Mouse (Mus musculus) embryo, embryonic 11 days (tissue): ENCODE results near the gene Dctn2.

Experiments
- DNase-seq: peaks from one replicate; pipeline ENCODE4 v3.0.0-alpha.2; 2015

Gene Dctn2

DNA sequence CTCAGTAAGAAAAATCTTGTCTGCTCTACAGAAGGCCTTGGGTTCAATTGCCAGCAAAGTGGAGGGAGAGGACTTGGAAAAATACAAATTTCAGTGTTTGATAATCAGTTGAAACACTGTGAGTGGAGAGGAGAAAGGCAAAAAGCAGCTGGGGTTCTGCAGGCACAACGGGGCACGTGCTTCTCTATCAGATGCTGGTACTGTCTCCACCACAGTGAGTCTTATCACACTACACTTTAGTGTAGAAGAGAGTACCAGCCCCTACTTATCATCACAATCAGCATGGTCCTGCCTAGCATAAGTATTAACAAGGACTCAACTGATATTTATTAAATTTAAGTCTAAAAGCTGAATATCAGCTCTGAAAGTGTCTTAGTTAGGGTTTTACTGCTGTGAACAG, 51.1 kb downstream of the Dctn2 start:
- no peak for DNase-seq

DNA sequence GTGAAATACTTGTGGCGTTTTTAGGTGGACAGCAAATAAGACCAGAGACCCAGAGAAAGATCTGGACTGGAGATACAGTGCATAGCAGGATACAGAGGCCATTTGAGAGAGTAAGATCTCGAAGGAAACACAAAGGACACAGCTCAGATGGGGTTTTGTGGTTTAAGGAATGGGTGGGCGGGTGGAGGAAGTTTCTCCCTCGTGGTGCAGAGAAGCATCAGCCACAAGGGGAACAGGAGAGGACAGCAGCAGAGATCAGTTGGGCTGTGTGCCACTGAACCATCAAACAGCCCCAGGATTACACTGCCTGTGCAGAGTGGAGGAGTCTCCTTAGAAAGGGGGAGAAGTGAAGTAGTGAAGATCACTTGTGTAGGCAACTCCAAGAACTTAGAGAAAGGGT, 51.8 kb downstream of the Dctn2 start:
- DNase-seq = no peak

DNA sequence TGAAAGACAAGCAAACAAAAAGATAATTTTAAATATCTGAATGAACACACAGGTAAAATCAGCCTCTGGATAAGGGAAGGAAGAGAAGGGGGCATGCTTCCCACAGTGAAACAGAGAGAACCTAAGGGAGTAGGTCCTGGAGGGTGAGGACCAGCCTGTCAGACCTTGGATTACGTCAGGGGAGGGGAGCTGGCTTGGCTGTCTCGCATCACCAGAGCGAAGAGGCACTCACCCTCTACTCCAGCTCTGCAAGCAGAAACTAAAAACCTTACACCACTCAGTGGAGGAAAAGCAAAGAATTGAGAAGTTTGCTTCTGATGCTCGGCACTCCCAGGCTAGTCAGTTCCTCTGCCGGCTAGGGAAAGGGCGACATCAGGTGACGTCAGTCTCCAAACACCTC, 53.8 kb downstream of the Dctn2 start:
- DNase-seq = no peak

DNA sequence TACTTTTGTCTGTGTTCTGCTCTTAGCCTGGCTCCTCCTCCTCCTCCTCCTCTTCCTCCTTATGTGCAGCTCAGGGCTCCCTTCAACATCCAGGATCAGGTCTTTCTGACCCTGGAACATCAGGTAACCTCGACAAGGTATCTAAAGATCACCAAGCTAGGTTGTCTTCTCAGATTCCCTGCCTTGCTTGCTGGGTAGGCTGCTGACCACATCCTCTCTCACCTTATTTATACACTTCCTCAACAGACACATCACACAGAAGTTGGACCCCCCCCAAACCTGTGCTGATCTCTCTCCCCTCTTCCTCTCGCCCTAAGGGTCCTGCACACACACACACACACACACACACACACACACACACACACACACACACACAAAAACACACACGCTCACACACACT, 55.5 kb downstream of the Dctn2 start, which contains the start of gene Arhgap9:
Gene Arhgap9, plus strand, starts transcription at position 344 of the 400 bp plus-strand sequence.
- DNase-seq = no peak

DNA sequence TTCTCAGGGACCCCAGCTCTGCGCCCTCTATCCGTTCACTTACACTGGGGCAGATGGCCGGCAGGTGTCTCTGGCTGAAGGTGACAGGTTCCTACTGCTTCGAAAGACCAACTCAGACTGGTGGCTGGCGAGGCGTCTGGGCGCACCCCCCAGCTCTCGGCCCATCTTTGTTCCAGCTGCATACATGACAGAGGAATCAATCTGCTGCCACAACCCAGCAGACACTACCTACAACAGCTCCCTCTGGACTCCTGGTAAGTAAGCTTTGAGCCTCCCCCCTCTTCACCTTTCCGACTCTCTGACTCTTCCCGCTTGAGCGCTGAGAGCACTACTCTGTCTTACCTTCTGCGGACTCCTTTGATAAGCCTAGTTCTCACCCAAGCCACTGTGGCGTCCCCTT, 56.0 kb downstream of the Dctn2 start:
- DNase-seq = no peak

DNA sequence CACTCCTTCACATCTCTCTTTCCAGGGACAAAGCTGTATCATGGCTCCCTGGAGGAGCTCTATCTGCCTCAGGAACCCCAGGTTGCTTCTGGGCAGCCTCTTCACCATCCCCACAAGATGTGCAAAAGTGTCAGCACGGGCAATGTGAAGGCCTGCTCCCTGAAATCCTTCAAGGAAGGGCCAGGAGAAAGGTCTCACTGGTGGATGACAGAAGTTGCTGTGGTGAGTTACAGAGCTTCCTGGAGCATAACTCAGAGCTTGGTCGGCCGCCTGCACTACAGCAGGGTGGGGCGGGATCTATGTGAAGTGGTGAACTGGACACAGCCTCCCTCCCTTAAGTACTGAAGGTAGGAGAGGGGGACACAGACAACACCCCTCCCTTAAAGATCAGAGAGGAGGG, 56.5 kb downstream of the Dctn2 start:
- DNase-seq = no peak

DNA sequence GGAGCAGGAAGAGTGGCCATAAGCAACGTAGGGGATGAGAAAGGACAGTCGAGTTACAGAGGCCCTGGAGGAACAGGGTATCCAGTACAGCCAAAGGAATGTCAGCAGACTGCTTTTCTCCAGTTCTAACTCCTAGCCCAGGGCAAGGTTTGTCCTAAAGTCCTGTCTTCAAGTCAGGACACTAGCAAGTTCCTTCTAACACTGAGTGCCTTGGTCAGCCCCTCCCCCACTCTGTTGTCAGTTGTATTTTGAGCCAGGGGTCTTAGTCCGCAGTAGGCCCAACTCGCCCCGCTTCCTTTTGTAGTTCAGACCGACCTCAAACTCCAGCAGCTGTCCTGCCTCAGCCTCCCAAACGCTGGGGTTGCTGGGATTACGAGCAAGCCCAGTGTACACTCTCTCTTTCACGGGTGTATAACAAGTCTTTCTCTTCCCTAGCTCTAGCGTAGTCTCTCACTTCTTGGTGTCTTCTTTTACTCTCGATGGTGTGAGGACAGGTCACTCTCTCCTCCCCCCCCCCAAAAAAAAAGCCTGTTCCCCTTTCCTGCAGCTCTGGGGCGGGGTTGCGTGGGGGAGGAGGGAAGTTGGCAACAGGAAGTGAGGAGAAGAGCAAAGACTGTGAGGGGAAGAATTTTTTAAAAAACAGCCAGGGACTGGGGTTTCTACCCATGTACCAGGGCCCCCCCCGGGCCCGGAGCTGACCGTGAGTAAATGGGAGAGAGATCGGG, 57.1 kb downstream of the Dctn2 start:
- no peak for DNase-seq

DNA sequence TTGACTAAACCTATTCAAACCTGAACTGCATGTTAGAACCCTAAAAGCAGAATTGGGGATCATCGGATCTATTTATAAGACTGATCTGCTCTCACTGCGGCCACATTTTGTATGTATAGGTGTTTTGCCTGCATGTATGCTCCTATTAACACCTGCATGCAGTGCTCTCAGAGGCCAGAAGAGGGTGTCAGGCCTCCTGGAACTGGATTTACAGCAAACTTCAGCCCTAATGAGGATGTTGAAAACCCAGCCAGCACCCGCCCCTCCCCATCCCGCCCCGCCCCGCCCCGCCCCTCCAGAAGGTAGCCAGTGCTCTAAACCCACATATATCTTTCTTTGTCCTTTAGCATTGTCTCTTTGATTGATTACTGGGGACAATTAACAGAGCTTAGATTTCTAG, 58.3 kb downstream of the Dctn2 start:
- DNase-seq = peak; percentile 67

DNA sequence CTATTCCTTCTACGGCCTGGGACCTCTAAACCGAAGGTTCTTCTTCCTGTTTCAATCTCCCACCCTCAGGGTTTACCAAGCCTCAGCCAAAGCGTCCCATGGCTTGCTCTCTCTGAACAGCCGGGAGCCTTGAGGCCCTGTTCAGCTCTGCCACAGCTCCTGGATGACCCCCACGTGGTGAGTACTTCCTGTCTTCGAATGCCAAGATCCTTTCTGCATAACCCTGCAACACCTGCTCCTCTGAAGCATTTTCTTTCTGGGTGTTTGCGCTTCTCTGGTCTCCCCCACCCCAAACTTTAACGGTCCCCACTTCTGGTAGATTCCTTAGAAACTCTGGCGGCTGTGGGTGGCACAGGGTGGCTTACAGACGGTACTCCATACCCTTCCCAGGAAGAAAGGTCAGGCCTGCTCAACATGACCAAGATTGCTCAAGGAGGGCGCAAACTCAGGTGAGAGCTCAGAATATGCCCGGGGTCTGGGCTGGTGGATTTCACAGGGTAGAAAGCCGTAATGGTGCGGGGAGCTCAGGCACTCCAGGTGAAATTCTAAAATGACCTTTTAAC, 59.4 kb downstream of the Dctn2 start:
- peak; percentile 17 for DNase-seq

DNA sequence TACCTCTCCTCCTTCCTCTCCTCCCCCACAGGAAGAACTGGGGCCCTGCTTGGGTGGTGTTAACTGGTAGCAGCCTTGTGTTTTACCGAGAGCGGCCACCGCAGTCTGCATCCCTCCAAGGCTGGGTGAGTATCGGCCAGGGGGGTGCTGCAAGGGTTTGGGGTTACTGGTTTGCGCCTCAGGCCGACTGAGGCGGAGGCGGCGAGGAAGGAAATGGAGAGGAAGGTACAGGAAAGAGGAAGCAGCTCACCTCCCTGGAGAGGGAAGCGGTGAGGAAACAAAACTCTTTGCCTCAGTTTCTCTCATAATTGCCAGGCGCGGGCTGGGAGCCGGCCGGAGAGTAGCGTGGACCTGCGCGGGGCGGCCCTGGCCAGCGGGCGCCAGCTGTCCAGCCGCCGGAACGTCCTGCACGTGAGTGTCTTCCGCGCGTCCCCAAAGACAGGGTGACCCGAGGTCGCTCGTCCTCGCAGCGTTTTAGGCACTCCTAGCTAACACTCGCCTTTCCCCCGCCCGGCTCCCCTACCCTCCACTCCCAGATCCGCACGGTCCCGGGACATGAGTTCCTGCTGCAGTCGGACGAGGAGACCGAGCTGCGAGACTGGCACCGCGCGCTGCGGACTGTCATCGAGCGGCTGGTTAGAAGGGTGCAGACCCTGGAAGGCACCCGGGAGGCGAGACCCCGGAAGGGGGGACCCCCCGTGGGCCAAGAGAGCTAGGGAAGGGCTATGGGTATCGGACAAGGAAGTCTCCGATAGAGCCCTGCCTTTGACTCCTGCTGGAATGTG, 60.0 kb downstream of the Dctn2 start:
- DNase-seq = peak; percentile 56

DNA sequence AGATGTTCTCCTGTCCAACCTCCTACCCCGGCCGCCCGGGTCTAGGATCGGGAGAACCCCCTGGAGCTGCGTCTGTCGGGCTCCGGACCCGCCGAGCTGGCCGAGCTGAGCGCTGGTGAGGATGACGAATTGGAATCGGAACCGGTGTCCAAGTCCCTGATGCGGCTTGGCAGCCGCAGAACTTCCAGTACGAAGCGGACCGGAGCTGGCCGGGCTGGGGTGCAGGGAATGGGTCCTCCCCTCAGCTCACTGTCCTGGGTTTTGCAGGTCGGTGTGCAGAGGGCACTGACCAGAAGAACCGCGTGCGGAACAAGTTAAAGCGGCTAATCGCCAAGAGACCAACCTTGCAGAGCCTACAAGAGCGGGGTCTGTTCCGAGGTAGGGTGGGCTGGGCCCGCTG, 60.7 kb downstream of the Dctn2 start:
- peak; percentile 26 for DNase-seq

DNA sequence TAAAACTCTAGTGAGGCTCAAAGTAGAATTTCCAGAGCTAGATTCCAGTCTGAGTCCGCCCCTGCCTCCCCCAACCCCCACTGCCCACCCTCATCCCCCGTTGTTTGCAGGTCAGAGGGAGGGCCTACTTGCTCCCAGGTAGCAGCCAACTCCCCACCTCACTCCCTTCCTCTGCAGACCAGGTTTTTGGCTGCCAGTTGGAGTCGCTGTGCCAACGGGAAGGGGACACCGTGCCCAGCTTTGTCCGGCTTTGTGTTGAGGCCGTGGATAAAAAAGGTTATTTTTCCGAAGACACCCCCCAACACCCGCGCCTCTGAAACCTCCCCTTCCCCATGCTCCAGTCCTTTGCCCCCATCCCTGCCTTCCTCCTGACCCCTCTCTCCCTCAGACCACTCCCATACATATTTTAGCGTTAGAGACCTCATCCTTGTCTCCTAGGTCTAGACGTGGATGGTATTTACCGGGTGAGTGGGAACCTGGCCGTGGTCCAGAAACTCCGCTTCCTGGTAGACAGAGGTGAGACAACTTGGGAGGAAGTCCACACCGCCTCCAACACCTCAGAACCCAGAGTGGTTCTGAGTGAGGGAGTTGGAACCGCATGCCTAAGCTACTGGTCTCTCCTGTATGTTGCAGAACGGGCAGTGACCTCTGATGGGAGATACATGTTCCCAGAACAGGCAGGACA, 61.4 kb downstream of the Dctn2 start:
- no peak for DNase-seq

DNA sequence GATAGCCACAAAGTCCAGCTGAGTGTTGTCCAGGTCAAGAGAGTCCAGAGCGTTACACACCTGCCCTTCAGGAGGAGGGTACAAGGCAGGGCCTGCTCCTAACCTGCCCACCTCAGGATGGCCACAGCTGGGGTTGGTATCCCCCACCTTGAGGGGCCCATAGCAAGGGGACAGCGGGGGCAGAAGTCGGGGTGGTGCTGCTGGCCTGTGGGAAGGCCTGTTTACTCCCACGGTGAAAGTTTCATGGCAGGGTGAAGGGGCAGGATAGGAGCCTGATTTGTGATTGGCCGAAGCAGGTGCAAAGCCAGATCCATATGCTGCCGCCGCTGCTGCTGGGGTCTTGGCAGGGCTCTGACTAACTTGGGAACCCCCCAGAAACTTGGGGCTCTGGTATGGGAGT, 64.0 kb downstream of the Dctn2 start:
- no peak for DNase-seq
